Mouse (Mus musculus): ENCODE measurements at regions not wholly inside any gene's neighbourhood (a gene's known extent, or its start where the extent isn't known, plus 50 kb on each side); places are given as distances from the start of the nearest gene placed in this dataset.
A peak's percentile ranks its signal among the peaks of the same experiment; 100 is the strongest.

DNA sequence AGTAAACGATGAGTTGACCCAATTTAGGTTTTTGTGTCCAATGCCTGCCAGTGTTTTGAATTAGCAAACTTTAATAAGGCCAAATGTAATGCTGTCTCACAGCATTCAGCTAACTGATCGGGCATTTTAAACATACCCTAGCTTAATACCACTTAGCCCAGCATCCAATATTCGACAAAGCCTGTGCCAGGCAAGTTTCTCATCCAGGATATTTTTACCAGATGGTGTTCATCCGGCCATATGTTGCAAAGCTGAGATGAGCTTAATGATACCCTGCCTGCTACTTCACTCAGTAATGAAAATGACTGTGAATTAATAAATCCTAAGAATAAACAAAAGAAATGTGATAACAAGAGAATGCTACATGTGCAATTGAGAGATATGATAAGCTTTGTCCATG, 116.8 kb downstream of the Tpm3-rs7 start:
- peak; percentile 56 to 67 for DNase-seq

GRCm38 (mm10) chr14:113442261-113442660, 127.9 kb downstream of the Tpm3-rs7 start:
- no peak for DNase-seq

DNA sequence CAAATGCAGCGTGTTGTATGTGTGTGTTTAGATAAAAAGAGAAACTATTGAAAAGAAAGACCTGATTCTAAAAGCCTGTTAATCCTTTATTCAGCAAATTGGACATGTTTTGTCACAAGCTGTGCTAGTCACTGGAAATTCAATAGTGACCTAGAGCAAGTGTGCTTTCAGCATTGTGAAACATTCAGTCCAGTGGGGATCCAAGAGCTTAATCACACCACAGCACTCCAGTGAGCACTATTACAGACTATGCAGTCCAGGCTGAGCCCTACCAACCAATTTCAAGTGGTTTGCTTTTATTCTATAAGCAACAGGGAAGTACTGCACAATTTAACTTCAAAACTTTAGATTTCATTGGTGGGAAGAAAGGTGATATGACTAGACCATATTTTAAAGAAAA, 140.5 kb downstream of the Tpm3-rs7 start:
- no peak for DNase-seq

DNA sequence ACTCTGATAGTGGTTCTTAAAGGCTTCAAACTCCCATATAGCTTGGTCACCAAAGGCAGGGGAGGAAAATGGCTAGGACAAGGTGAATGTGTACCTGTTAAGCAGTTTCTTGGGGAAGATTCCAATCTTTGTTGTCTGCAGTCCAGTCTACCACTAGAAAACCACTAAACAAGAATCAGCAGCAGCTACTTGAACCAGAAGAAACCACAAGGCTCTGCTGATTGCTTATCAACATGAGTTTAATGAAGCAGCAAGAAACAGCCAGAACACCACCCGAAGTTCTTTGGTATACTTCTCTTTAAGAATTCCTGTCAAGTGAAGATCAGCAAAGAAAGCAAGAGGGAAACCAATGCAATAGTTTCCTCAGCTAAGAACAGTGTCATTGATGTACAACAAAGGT, 143.1 kb downstream of the Tpm3-rs7 start:
- no peak for DNase-seq

DNA sequence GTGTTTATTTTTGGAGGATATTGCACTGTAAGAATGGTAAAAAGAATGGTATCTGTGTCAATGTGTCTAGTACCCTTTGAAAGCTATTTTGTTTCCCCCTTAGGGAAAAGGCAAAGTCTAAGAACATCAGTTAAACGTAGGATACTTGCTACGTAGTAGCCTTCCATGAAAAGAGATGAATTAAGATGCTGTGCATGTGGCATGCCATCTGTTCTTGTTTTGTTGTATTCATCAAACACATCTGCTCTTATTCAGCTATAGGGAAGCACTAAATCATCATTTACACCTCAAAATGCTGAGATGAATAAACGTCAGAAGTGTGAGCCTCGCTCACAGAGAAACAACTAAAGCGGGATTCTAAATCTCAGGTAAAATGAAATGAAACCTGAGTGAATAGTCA, 154.7 kb downstream of the Tpm3-rs7 start:
- no peak for DNase-seq

GRCm38 (mm10) chr14:113469978-113470377, 155.6 kb downstream of the Tpm3-rs7 start:
- no peak for DNase-seq

GRCm38 (mm10) chr14:113486591-113486990, 172.2 kb downstream of the Tpm3-rs7 start:
- peak; percentile 55 to 57 for DNase-seq

DNA sequence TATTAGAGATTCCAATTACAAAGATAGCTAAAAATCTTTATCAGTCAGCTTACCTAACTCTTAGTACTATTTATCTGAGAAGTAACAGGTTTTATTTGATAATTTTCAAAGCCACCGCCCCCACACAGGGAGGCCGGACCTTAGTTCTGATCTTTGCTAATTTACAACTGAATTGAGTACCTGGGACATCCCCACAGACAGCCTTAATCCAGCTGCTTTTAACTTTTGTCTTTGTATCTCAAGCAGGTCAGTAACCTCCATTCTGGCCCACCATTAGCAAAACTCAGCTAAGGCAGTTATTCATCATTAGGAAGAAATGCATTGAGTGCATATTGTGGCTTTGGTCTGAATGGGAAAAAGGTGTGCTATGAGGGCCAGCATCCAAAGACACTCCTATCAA, 189.4 kb downstream of the Tpm3-rs7 start:
- no peak for DNase-seq
